Mouse (Mus musculus) embryonic facial prominence, embryonic 14.5 days (tissue): ENCODE measurements around the gene Cacfd1. TPM values are rescaled to one million over a fixed set of nuclear protein-coding genes. Genes with fewer than 3 reads are reported as not detected.

Experiments
- ATAC-seq: fragments of 200-750 bp; cut with Nextera tagmentation; 2 replicates; pipeline ENCODE4 v1.8.0; 2017; ENCODE audit warnings: low read depth, moderate number of reproducible peaks, moderate TSS enrichment
- DNase-seq: peaks from one replicate; pipeline ENCODE4 v3.0.0-alpha.2; 2015; ENCODE audit warnings: low spot score
- H3K27ac ChIP-seq: fragments of 300-500 bp; sonication (generic); replicated peaks from 2 replicates; pipeline ENCODE4 v1.5.1; 2014; ENCODE audit warnings: low read depth, mild to moderate bottlenecking, low read length, moderate library complexity
- H3K27me3 ChIP-seq: fragments of 300-500 bp; sonication (generic); replicated peaks from 2 replicates; pipeline ENCODE4 v1.6.1; 2014; ENCODE audit warnings: low read length; ENCODE audit not compliant: control insufficient read depth, insufficient read depth
- H3K36me3 ChIP-seq: fragments of 300-500 bp; sonication (generic); 2 replicates; pipeline ENCODE4 v1.6.1; 2014; ENCODE audit warnings: low read length, mixed read lengths; ENCODE audit not compliant: control insufficient read depth, insufficient read depth
- H3K4me1 ChIP-seq: fragments of 300-500 bp; sonication (generic); 2 replicates; pipeline ENCODE4 v1.6.1; 2014; ENCODE audit warnings: antibody characterized with exemption, low read length; ENCODE audit not compliant: control insufficient read depth, insufficient read depth
- H3K4me2 ChIP-seq: fragments of 300-500 bp; sonication (generic); 2 replicates; pipeline ENCODE4 v1.6.1; 2014; ENCODE audit warnings: low read depth, mild to moderate bottlenecking, low read length, moderate library complexity, mixed read lengths
- H3K4me3 ChIP-seq: fragments of 300-500 bp; sonication (generic); 2 replicates; pipeline ENCODE4 v1.5.1; 2014; ENCODE audit warnings: low read depth, mild to moderate bottlenecking, low read length
- H3K9ac ChIP-seq: fragments of 300-500 bp; sonication (generic); 2 replicates; pipeline ENCODE4 v1.6.1; 2014; ENCODE audit warnings: low read depth, mild to moderate bottlenecking, low read length, moderate library complexity, mixed read lengths
- H3K9me3 ChIP-seq: fragments of 300-500 bp; sonication (generic); 2 replicates; pipeline ENCODE4 v1.6.1; 2016; ENCODE audit warnings: low read length; ENCODE audit not compliant: control insufficient read depth
- WGBS: fragments of 180-500 bp; shearing (Covaris S2); extraction: QIAGEN DNeasy Blood & Tissue Kit; methylation state at CpG from one replicate; pipeline ENCODE4 v1.1.7; 2014; 5-methylcytosine and 5-hydroxymethylcytosine counted together
- polyA plus RNA-seq: library from polyadenylated mRNA; unstranded; fragments of >200 nt; fragmentation: Nextera tagmentation; extraction: Ambion mirVana; gene quantifications from 2 replicates; pipeline ENCODE4 v1.2.1, GENCODE M21; 2014

Gene Cacfd1
- polyA plus RNA-seq, 1 experiment from 2014 or later = 57.6 TPM

GRCm38 (mm10) chr2:27021103-27021502 is 11.4 kb downstream of the Cacfd1 start:
- no peak for DNase-seq
- H3K9ac ChIP-seq = no peak overlapping the region
- H3K4me3 ChIP-seq = no peak overlapping the region
- no peak overlapping the region for H3K4me2 ChIP-seq
- H3K27me3 ChIP-seq = no peaks in the 10 kb centered on the region
- no peak overlapping the region for H3K27ac ChIP-seq
- WGBS = 67% methylated on average over 1 of the region's 1 CpGs
- H3K4me1 ChIP-seq = no peaks in the 10 kb centered on the region
- peaks cover 50% of the 10 kb centered on the region for H3K36me3 ChIP-seq
- H3K9me3 ChIP-seq = no peaks in the 10 kb centered on the region
- no peak for ATAC-seq

GRCm38 (mm10) chr2:27022612-27023011 is 12.9 kb downstream of the Cacfd1 start:
- DNase-seq (no peak), ATAC-seq (no peak)
- Histone ChIP-seq H3K9me3 (no peaks in the 10 kb centered on the region), H3K27ac (no peak overlapping the region), H3K36me3 (peaks cover 35% of the 10 kb centered on the region), H3K27me3 (no peaks in the 10 kb centered on the region), H3K4me2 (no peak overlapping the region), H3K4me3 (no peak overlapping the region), H3K4me1 (no peaks in the 10 kb centered on the region), H3K9ac (no peak overlapping the region)
- WGBS = 80% methylated on average over 4 of the region's 6 CpGs

DNA sequence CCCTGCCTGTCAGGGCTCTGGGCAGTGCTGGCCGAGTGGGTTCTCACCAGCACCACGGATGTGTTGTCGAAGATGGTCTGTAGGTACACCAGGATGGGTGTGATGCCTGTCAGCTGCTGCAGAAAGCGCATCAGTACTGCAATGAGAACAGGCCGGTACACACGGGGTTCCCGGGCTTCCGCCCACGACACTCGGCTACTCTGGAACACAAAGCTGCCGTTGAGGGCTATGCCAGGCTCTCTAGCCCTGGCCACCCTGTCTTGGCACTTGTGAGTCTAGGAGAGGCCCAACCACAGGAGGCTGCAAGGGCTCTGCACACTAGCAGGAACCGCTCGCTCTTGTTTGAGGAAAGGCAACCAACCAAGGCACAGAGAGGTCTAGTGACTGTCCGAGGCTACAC is 14.4 kb downstream of the Cacfd1 start:
- WGBS = 82% methylated on average over 14 of the region's 14 CpGs
- Histone ChIP-seq H3K4me3 (no peak overlapping the region), H3K27me3 (no peaks in the 10 kb centered on the region), H3K27ac (no peak overlapping the region), H3K9ac (peak overlapping the region; percentile 6; the same call in 1 of the 2 replicates), H3K36me3 (peaks cover 20% of the 10 kb centered on the region; the same call in 1 of the 2 replicates), H3K9me3 (no peaks in the 10 kb centered on the region), H3K4me2 (no peak overlapping the region), H3K4me1 (no peaks in the 10 kb centered on the region)
- no peak for DNase-seq
- ATAC-seq = no peak

DNA sequence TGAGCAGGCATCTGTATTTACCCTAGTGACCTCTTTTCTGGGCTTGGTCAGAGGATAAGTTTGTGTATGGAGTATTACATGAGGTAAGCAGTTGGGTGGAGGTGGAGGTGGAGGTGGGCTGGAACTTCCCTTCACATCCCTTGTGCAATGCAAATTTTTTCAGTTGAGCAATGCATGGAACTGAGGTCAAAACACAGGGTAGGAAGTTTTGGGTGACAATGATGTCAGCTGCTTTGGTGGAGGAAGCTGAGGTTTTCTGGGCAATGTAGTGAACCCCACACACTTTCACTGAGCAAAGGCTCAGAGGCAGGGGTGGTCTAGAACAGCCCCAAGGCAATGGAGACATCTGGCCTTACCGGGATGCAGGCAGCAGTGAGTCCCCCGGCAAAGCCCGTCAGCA is 15.8 kb downstream of the Cacfd1 start:
- Histone ChIP-seq H3K4me2 (no peak overlapping the region), H3K36me3 (peaks cover 7% of the 10 kb centered on the region; the same call in 1 of the 2 replicates), H3K27me3 (no peaks in the 10 kb centered on the region), H3K27ac (no peak overlapping the region), H3K4me1 (no peaks in the 10 kb centered on the region), H3K9ac (no peak overlapping the region), H3K9me3 (no peaks in the 10 kb centered on the region), H3K4me3 (no peak overlapping the region)
- 86% methylated on average over 3 of the region's 3 CpGs for WGBS
- DNase-seq (no peak), ATAC-seq (no peak)

DNA sequence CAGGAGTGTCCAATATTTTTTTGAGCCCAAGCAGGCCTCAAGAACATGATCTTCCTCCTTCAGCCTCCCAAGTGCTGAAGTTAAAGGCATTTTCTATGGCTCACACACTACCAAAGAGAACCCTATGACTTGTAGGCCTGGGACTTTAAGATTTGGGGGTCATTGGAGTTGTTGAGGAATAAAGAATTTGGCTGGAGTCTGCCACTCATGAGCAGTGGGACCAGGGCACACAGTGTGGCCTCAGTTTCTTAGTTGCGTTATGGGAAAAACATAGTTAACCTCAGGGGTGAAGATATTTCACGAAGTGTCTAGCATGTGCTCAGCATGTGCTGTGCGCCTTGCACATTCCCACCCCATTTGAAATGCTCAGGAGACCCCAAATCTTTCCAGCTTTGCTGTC is 16.6 kb downstream of the Cacfd1 start:
- no peaks in the 10 kb centered on the region for H3K27me3 ChIP-seq
- H3K27ac ChIP-seq = no peak overlapping the region
- H3K9ac ChIP-seq = no peak overlapping the region
- WGBS = 88% methylated on average over 3 of the region's 3 CpGs
- no peak for ATAC-seq
- no peak overlapping the region for H3K4me2 ChIP-seq
- no peaks in the 10 kb centered on the region for H3K4me1 ChIP-seq
- H3K4me3 ChIP-seq = no peak overlapping the region
- no peak for DNase-seq
- no peaks in the 10 kb centered on the region for H3K9me3 ChIP-seq
- no peaks in the 10 kb centered on the region for H3K36me3 ChIP-seq

DNA sequence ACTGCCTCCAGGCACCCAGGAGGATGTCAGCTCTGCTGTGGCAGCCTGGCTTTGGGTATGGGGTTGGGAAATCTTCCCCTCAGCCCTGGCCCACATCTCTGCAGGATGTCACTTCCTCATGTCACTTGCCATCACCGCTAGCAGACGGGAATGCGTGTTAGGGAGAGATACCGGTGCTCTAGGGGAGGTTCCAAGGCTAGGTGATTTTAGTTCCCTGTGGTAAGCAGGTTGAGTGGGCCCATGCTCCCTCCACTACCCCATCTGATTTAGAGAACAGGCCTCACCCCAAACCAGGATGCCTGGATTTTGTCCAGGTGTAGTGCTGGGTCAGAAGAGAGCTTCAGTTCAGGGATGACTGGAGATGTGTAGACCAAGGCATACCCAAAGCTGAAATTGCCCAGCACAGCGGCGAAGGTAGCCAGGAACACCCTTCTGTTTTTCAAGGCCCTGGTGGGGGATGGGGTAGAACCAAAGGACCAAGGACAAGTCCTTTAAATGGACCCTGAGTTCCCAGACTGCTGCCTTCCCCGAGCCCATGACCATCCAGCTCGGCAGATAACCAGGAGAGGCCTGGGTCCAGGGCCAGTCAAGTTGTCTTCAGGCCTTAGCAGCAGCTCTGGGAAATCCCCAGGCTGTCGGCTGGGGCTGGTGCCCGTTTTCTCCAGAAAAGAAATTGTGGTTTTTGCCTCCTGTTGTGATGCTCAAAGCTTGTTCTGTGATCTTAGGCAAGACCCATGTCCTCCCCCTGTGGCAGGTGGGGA is 17.3 kb downstream of the Cacfd1 start:
- no peaks in the 10 kb centered on the region for H3K27me3 ChIP-seq
- no peak for ATAC-seq
- no peak overlapping the region for H3K4me3 ChIP-seq
- H3K4me2 ChIP-seq = peak overlapping the region; percentile 60
- no peak overlapping the region for H3K9ac ChIP-seq
- no peaks in the 10 kb centered on the region for H3K4me1 ChIP-seq
- WGBS = 68% methylated on average over 10 of the region's 10 CpGs
- no peak for DNase-seq
- H3K9me3 ChIP-seq = no peaks in the 10 kb centered on the region
- no peak overlapping the region for H3K27ac ChIP-seq
- no peaks in the 10 kb centered on the region for H3K36me3 ChIP-seq

DNA sequence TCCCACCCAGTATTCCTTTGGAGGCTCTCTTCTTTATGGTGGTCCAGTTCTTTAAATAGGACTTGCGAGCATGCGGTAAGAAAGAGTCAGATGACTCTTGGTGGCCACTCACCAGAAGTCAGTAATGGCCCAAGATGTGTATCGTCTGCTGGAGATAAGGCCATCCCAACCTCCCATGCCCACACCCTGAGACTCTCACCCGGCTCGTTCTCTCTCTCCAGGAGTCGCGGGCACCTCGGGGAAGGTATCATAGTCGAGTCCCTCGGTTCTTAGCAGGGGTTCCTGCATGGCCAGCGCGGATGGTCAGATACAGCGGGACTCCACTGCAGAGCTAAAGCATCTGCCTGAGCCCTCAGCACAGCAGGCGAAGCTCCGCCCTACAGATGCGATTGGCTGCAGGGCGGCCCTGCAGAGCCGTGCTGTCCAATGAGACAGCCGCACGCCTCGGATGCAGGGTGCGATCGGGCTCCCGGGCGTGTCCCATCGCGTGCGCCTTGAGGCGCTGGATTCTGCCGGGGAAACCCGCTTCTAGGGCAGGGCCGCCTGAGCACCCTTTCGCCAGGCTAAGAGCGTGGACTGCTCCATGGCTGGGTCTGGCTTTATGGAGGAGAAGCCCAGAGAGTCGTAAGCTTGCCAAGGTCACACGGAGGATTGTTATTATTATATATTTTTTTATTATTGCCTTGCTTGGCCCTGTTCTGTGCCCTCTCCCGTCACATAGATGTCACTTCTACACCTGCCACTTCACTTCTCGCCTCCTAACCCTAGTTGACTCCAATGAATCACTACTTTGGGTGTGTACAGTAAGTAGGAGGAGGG is 18.1 kb downstream of the Cacfd1 start, which contains the start of gene Slc2a6:
TSS of gene Slc2a6 (minus strand) at position 381 of the 819 bp plus-strand sequence.
- H3K4me1 ChIP-seq = no peaks in the 10 kb centered on the region
- no peaks in the 10 kb centered on the region for H3K9me3 ChIP-seq
- no peak within 1 kb of the TSS for H3K27ac ChIP-seq
- H3K36me3 ChIP-seq = no peaks in the 10 kb centered on the region
- peak; percentile 94 for DNase-seq
- H3K9ac ChIP-seq = peak within 1 kb of the TSS; percentile 34
- peak within 1 kb of the TSS; percentile 28 for H3K4me3 ChIP-seq
- WGBS = 3% methylated on average over 38 of the region's 38 CpGs
- peak; percentile 99 for ATAC-seq
- H3K4me2 ChIP-seq = peak within 1 kb of the TSS; percentile 60
- H3K27me3 ChIP-seq = no peaks in the 10 kb centered on the region

DNA sequence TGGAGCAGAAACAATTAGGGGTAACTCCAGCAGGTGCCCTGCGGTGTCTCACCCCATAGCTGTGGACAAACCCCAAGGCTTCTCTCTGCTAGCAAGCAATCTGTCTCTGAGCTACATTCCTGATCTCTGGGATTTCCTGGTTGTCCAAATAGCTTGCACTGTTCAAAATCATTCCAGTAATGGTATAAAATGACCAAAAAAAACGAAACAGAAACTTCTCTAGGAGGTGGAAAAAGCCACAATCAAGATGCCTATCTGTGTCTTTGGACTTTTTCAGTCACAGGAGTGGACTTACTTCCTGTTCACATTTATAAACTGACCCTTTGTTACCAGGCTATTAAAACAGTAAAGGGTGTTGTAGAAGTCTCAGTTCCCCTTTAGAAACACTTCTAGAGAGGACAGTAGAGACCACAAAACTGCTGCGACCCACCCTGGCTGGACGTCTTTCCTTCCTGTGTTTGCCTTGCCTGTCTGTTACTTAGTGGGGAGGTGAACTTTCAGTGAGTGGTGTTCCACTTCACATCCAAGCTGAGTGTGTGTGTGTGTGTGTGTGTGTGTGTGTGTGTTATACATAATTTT is 18.8 kb downstream of the Cacfd1 start:
- no peaks in the 10 kb centered on the region for H3K27me3 ChIP-seq
- no peak for ATAC-seq
- H3K9ac ChIP-seq = peak overlapping the region; percentile 34; the same call in 1 of the 2 replicates
- DNase-seq = no peak
- peak overlapping the region; percentile 28; the same call in 1 of the 2 replicates for H3K4me3 ChIP-seq
- 64% methylated on average over 4 of the region's 4 CpGs for WGBS
- H3K4me2 ChIP-seq = peak overlapping the region; percentile 60; the same call in 1 of the 2 replicates
- no peaks in the 10 kb centered on the region for H3K4me1 ChIP-seq
- H3K27ac ChIP-seq = no peak overlapping the region
- H3K9me3 ChIP-seq = no peaks in the 10 kb centered on the region
- H3K36me3 ChIP-seq = no peaks in the 10 kb centered on the region
